Comparison of ENCODE assay signal across 23 mouse cellular contexts in genomic region chr16:18798151-18798550, GRCm38 (mm10). TPM values are rescaled to one million over a fixed set of nuclear protein-coding genes. Genes with fewer than 3 reads are reported as not detected.
"Had no signal": no experiment of that assay in that cellular context is flagged by ENCODE, and none has a peak within 500 bp of the region (broad histone marks: within the 10 kb centered on the region; RNA-seq: fewer than 3 reads in every experiment).

No protein-coding gene starts in this region.

- H3K4me2 ChIP-seq: heart, embryonic 12.5 days; heart, embryonic 15.5 days; hindbrain, embryonic 12.5 days; hindbrain, embryonic 14.5 days; intestine, embryonic 15.5 days; limb, embryonic 12.5 days; liver, embryonic 11.5 days; liver, embryonic 13.5 days; liver, embryonic 15.5 days had no signal

- H3K27me3 ChIP-seq: heart, embryonic 12.5 days; heart, embryonic 15.5 days; hindbrain, embryonic 12.5 days; intestine, embryonic 15.5 days; limb, embryonic 12.5 days; liver, embryonic 13.5 days; liver, embryonic 15.5 days had no signal

- H3K9me3 ChIP-seq: heart, embryonic 10.5 days; heart, embryonic 12.5 days; heart, embryonic 15.5 days; hindbrain, embryonic 10.5 days; hindbrain, embryonic 12.5 days; intestine, embryonic 15.5 days; limb, embryonic 10.5 days; limb, embryonic 12.5 days; liver, embryonic 13.5 days; liver, embryonic 15.5 days had no signal

- H3K27ac ChIP-seq: gastrocnemius, adult 2 months; heart, embryonic 10.5 days; heart, embryonic 15.5 days; hindbrain, embryonic 10.5 days; hindbrain, embryonic 12.5 days; hindbrain, embryonic 14.5 days; intestine, embryonic 15.5 days; layer of hippocampus, adult 2 months; left cerebral cortex, adult 2 months; limb, embryonic 10.5 days; limb, embryonic 12.5 days; liver, embryonic 13.5 days; liver, embryonic 15.5 days had no signal

- H3K4me3 ChIP-seq: gastrocnemius, adult 2 months; heart, embryonic 10.5 days; heart, embryonic 12.5 days; heart, embryonic 15.5 days; hindbrain, embryonic 10.5 days; hindbrain, embryonic 12.5 days; intestine, embryonic 15.5 days; layer of hippocampus, adult 2 months; left cerebral cortex, adult 2 months; limb, embryonic 10.5 days; limb, embryonic 12.5 days; liver, embryonic 13.5 days; liver, embryonic 15.5 days had no signal

- H3K4me1 ChIP-seq: heart, embryonic 10.5 days; heart, embryonic 12.5 days; heart, embryonic 15.5 days; hindbrain, embryonic 10.5 days; hindbrain, embryonic 12.5 days; intestine, embryonic 15.5 days; limb, embryonic 10.5 days; limb, embryonic 12.5 days; liver, embryonic 13.5 days; liver, embryonic 15.5 days had no signal

- DNase-seq: liver; liver, embryonic 13.5 days had no signal

- ATAC-seq: inflammation-experienced regulatory T-cells, adult 6 months; intestine, embryonic 15.5 days; intestine, postnatal 0 days had no signal

- H3K9ac ChIP-seq: heart, embryonic 12.5 days; heart, embryonic 15.5 days; hindbrain, embryonic 12.5 days; hindbrain, embryonic 14.5 days; intestine, embryonic 15.5 days; limb, embryonic 12.5 days; liver, embryonic 13.5 days; liver, embryonic 15.5 days had no signal

RNA-seq across cellular contexts. Expression of gene Cldn5, which starts 21.5 kb away (rescaled TPM):
- total RNA-seq: granulocyte monocyte progenitor cell, adult 5-6 weeks had no signal
- polyA plus RNA-seq: inflammation-experienced regulatory T-cells, adult 6 months had no signal

RNA-seq across cellular contexts. Expression of gene Gm28539, which starts 38.2 kb away (rescaled TPM):
- polyA plus RNA-seq: heart, embryonic 10.5 days; heart, embryonic 12.5 days; heart, embryonic 15.5 days; heart, postnatal 0 days; hindbrain, embryonic 10.5 days; hindbrain, embryonic 12.5 days; hindbrain, embryonic 14.5 days; hindbrain, embryonic 16.5 days; inflammation-experienced regulatory T-cells, adult 6 months; intestine, embryonic 15.5 days; intestine, postnatal 0 days; kidney, embryonic 14.5 days; kidney, embryonic 16.5 days; limb, embryonic 10.5 days; limb, embryonic 12.5 days; liver, embryonic 13.5 days; liver, embryonic 15.5 days had no signal
